Mouse (Mus musculus) kidney, adult 8-10 months (tissue): ENCODE measurements around the gene Tnfsf10.

Source experiments
- DNase-seq, 2 experiments: peaks; one replicate each; pipeline ENCODE4 v3.0.0; 2022

The Tnfsf10 gene

DNA sequence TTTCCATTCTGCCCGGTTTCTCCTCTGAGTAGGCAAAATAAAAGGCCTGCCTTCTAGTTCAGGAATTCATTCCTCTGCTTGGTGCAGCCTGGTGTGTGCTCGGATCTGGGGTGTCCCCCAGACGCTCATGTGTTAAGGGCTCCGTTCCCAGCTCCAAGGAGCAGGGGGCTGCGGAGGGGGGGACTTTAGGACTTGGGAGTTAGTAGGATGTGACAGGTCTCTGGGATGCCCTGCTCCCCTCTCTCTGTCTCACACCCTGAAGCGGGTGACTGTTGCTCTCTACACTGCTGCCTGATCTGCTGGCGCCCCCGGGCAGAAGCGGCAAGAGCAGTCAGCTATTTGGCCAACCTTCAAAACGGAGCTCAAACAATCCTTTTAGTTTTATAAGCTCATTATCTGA lies 10.0 kb upstream of the Tnfsf10 start:
- no peak for DNase-seq

- no peak for DNase-seq
Observed at GRCm38 (mm10) chr3:27310973-27311372, 5.9 kb upstream of the Tnfsf10 start.

DNA sequence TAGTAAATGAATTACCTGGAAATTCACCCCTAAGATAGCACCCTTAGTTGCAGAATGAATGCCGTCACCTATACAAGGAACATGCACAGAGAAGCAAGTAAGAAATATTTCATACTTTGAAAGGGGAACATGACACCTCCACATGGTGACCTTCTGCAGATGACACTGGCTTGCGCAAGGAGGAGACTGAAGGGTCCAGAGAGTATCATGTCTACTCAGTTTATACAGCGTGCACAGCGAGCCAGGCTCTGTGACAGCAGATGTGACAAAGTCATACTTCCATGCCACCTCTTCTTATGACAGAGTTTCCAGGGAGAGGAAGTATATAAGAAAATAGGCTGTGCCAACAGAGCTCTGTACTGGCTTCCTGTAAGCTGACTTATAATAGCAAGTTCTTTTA lies 5.4 kb upstream of the Tnfsf10 start:
- DNase-seq = no peak

GRCm38 (mm10) chr3:27314506-27315164 lies 2.2 kb upstream of the Tnfsf10 start:
- no peak for DNase-seq

DNA sequence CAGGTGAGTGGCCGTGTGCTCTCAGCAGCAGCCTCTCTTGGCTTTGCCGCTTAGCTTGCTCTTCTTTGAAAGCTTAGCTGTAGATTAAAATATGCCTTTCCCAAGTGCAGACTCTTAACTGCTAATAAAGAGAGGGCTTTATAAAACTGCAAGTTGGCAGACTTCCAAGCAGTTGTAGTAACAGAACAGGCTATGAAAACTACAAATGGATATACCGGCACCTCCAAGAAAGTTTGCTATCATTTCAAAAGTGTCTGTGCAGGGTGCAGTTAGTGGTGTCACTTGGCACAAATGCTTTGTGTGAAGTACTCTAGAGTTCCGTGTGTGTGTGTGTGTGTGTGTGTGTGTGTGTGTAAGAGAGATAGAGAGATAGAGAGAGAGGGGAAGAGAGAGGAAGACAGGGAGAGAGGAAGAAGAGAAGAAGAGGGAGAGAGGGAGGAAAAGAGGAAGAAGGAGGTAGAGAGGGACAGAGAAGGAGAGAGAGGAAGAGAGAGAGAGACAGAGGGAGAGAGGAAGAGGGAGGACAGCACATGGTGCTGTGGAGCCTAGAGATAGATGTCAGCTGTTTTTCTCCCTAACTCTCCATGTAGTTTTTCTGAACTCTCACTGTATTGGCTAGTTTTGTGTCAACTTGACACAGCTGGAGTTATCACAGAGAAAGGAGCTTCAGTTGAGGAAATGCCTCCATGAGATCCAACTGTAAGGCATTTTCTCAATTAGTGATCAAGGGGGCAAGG lies 628 bp downstream of the Tnfsf10 start:
- no peak for DNase-seq

GRCm38 (mm10) chr3:27319650-27320049 lies 2.8 kb downstream of the Tnfsf10 start:
- peak; percentile 47 to 60 for DNase-seq

DNA sequence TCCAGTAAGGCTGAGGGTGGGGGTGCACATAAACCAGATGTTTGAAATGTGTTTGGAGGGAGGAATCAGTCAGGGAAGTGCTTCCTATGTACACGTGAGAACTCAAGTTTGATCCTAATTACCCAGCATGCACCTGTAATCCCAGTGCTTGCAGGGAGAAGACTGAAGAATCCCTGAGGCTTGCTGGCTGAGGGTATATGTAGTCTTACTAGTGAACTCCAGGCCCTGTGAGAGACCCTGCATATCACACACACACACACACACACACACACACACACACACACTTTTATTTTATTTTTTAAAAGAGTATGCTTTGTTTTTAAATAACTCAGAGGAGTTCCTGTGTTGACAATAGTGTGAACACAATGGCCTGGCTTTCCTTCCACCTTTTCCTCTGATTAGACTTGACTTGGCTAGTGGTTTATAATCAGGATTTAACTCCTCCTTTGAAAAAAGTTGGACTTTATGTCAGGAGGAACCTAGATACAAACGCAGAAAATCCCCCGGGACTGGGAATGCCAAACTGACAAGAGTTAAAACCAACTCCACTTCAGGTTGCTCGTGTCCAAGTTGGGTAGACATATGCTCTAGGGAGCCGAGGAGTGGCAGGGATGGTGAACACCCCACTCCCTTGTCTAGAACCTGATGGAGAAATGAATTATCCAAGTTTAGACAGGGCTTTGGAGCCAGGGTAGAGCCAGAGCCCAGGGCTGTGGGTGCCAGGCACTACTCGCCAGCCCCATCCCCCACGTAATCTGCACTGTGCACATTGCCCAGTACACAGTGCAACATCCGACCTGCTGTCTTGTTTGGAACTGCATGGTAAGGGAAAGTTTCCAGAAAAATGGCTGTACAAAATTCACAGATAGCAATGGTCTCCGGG lies 4.0 kb downstream of the Tnfsf10 start:
- DNase-seq = peak; percentile 76 to 81

DNA sequence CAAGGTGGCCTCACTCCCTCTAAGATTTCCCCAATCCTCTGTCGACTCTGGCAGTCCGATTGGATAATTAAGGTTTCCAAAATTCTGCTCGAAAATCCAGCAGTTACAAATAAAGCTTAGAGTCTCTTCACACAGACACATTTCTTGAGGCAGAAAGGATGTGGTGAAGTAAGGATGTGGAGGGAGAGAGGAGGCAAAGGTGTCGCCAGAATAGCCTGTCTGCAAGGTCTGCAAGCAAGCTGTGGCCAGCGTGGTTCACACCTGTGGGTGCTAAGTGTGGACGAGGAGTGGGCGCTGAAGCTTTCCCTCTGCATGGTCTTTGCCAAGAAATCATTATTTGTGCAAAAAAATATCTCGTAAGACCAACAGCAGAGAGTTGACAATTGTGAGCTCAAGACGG lies 5.8 kb downstream of the Tnfsf10 start:
- no peak for DNase-seq

- DNase-seq = peak; percentile 58 to 69
Observed at GRCm38 (mm10) chr3:27323551-27323950, 6.7 kb downstream of the Tnfsf10 start.

DNA sequence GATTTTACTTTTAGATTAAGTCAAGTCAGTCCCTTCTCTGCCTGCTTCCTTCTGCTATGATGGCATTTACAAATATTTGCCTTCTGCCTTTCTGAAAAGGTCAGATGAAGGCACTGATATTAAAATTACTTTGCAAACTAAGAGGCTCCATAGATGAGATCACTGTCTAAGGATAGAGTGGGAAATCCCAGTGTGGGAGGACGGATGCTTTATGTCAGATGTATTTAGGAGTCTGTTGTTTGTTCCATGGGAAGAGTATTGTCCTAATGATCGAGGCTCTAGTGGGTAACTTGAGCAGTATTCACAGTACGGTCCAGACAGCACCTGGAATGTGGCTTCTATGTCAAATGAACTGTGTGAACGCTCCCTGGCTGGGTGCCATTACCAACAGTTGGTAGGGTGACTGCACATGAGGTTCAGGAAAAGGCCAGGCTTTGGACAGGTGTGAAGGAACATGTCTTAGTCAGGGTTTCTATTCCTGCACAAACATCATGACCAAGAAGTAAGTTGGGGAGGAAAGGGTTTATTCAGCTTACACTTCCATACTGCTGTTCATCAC lies 9.9 kb downstream of the Tnfsf10 start:
- peak; percentile 74 to 75 for DNase-seq

DNA sequence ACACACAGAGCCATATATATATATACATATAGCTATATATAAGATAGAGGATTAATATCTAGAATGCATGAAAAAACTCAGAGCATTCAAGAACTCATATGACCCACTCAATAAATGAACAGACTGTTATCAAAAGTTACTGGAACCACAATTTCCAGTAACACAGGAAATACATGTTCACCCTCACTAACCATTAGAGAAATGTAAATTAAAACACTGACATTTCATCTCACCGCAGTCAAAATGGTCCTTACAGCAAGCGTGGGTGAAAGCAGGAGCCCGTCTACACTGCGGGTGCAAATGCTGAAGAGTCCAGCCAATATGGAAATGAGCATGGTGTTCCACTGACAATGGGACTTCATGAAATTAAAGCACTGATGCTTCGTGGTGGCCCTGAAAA lies 13.9 kb downstream of the Tnfsf10 start:
- DNase-seq = no peak

DNA sequence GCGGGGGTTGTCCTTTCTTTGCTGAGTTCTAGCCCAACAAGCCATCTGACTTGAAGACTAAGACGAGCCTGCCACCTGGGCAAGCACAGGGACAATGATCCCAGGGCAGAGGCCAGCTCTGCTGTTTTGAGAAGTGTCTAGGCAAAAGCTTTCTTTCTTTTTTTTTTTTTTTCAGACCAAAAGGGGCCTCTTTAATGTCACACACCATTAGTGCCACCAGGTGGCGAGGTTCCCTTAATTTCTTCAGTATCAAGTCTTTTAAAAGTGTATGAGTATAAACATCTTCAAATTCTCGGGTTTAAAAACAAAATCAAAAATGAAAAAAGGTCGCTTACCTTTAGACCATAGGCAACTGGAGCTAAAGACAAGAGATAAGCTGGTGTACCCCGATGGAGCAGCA lies 21.6 kb downstream of the Tnfsf10 start:
- DNase-seq = peak; percentile 46 to 68

GRCm38 (mm10) chr3:27338887-27339286 lies 22.1 kb downstream of the Tnfsf10 start:
- peak in 1 of 2 experiments; percentile 34 for DNase-seq

DNA sequence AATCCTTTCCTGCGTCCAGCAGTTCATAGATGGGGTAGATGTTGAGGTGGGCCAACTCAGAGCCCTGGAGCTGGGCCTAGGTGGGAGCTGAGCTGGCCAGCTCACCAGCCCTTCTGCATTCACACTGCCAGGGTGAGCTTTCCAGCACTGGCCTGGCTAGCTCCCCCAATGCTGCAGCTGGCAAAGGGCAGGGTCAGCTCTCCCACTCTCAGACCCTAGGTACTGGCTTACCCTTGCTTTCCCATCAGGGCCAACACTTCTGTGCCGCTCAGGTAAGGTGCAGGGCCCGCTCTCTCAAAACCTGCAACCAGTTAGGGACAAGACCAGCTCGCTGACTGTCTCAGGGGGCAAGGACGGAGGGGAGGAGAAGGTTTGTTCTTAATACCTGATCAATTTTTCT lies 23.9 kb downstream of the Tnfsf10 start:
- no peak for DNase-seq

DNA sequence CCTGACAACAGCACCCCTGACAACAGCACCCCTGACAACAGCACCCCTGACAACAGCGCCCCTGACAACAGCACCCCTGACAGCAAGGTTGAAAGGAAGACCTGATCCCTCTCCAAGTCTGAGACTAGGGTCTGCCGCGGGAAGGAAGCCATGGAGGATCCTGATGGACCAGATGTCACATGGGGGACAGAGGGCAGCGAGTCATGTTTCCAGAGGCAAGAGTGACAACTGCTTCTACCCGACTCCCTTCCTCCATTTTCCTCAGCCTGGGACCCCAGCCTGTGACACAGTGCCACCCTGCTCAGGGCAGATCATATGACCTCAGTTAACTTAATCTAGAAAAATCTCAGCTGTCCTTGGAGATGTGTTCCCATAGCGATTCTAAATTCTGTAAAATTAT lies 25.6 kb downstream of the Tnfsf10 start:
- no peak for DNase-seq

DNA sequence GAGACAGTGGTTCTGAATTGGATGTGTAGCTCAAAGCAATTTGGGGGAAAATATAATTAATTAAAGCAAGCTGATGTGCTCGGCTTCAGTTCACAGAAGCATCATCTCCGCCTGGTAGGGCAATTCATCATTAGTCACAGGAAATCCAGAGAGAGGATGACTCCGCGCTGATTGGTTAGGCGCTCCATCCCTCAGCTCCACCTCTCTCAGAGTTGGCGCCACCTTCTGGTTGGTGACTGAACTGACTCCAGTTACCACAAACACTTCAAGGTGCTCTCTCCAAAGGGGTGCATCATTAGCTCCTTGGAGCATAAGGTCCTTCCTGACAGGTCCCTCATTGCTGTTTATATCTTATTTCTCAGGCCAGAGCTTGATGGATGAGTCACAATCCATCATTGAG lies 28.7 kb downstream of the Tnfsf10 start:
- peak; percentile 55 to 72 for DNase-seq

DNA sequence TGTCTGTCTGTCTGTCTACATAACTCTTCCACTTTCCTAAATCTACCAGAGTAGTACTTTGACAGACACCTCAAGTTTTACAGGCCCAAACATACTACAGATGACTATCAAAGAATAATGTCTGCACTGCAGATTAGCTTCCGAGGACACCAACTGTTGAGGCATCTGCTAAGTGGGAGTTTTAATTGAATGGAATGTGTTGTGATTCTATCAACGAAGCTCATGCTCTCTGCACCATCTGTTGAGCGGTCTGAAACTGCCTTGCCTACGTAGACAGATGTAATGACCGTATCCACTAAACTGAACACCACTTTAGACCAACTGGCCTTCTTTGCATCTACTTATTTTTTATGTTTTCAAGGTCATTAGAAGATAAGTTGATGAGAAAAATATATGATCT lies 31.6 kb downstream of the Tnfsf10 start:
- DNase-seq = no peak

DNA sequence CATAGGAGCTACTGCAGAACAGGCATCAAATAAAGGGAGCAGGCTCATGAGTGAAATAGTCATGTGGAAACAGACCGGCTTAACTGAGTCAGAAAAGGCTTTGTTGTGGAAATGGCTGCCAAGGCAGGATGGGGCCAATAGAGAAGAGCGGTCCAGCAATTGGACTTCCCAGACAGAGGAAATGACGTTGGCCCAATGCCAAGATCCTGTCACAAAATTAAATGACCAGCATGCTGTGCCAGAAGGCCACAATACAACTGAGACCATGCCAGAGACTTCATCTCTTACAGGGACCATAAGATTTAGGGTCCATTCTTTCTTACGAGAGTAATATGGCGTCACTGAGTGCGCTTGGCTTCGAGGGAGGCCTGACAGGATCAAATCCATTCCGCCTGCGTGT lies 34.3 kb downstream of the Tnfsf10 start:
- peak; percentile 69 to 74 for DNase-seq

GRCm38 (mm10) chr3:27359100-27359720 lies 42.4 kb downstream of the Tnfsf10 start:
- DNase-seq = no peak

- DNase-seq = peak in 1 of 2 experiments; percentile 29
Observed at GRCm38 (mm10) chr3:27370125-27370524, 53.3 kb downstream of the Tnfsf10 start.

DNA sequence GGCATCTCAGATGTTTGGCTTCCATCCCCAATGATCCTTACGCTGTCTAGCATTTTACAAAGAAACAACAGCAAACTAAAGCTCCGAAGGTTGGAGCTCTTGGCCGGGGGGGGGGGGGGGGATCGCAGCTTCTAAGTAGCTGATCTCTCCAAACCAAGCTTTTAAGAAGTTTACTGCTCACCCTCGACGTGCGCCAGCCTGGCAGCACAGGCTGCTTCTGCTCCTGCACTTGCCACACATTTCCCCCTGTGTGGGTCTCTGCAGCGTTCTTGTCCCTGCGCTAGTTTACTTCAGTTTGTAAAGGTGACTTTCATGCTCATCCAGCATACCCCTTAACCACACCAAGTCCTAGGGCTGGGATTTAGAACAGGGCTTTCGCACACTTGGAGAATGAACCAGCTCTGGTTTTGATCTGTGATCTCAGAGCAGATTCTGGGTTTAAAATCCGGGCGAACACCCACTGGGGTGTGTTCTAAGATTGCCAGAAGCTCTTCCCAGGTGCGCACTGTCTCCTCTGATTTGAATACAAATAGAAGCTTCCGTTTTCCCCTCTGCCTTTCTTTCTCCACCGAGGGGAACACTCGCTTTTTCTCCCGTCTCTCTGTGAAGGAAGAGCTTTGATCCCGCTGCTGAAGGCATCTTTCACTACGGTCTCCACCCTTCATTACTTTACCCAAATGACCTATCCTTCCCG lies 53.9 kb downstream of the Tnfsf10 start:
- no peak for DNase-seq

GRCm38 (mm10) chr3:27371276-27371621 lies 54.4 kb downstream of the Tnfsf10 start, which contains the start of gene Ghsr:
TSS of gene Ghsr (plus strand) at chr3:27371351.
- no peak for DNase-seq
